Mouse (Mus musculus) CH12.LX (cell line): ENCODE measurements around the gene Man1a2. TPM values are rescaled to one million over a fixed set of nuclear protein-coding genes. Genes with fewer than 3 reads are reported as not detected.

ENCODE experiments used
- DNase-seq: peaks from one replicate; pipeline ENCODE4 v3.0.0-alpha.2; 2013; ENCODE audit errors: extremely low read depth
- H3K27ac ChIP-seq: 2 replicates; pipeline ENCODE4 v1.5.1; 2012; ENCODE audit warnings: low read depth, mild to moderate bottlenecking, control low read depth, moderate library complexity; ENCODE audit not compliant: insufficient read depth
- H3K27me3 ChIP-seq: replicated peaks from 2 replicates; pipeline ENCODE3; 2012; ENCODE audit warnings: inconsistent platforms
- H3K36me3 ChIP-seq, 2 experiments: replicated peaks in 1 of 2; 2 replicates each; pipeline versions ENCODE3 to v1.6.1; 2012; ENCODE audit warnings: inconsistent platforms in 1 of 2, low read length in 1 of 2, mild to moderate bottlenecking in 1 of 2, mixed read lengths in 1 of 2, moderate library complexity in 1 of 2; ENCODE audit not compliant: control insufficient read depth in 1 of 2, insufficient read depth in 1 of 2
- H3K4me1 ChIP-seq, 2 experiments: 2 replicates each; pipeline ENCODE4 v1.6.1; 2012; ENCODE audit warnings: inconsistent platforms in 1 of 2, moderate library complexity in 1 of 2; ENCODE audit not compliant: insufficient read depth in 2 of 2, control insufficient read depth in 1 of 2
- H3K4me2 ChIP-seq: 2 replicates; pipeline ENCODE4 v1.6.1; 2012; ENCODE audit warnings: low read depth, mild to moderate bottlenecking, control low read depth; ENCODE audit not compliant: poor library complexity, insufficient read depth, severe bottlenecking
- H3K4me3 ChIP-seq, 3 experiments: fragments of 150-350 bp in 1 of 3; sonication (generic) in 1 of 3; replicated peaks in 1 of 3; 2 replicates each; pipeline versions ENCODE3 to v1.5.1; 2011 to 2012; ENCODE audit warnings: low read depth in 2 of 3, low read length in 2 of 3, mild to moderate bottlenecking in 2 of 3, moderate library complexity in 2 of 3, control low read depth in 1 of 3, improper control_type of control experiment in 1 of 3, inconsistent platforms in 1 of 3, mixed read lengths in 1 of 3; ENCODE audit not compliant: poor library complexity in 1 of 3
- H3K79me2 ChIP-seq: replicated peaks from 2 replicates; pipeline ENCODE4 v1.6.1; 2012; ENCODE audit warnings: mild to moderate bottlenecking, moderate library complexity; ENCODE audit not compliant: control insufficient read depth, poor library complexity, insufficient read depth, severe bottlenecking; ENCODE audit errors: extremely low read depth
- H3K9ac ChIP-seq: 2 replicates; pipeline ENCODE4 v1.6.1; 2012; ENCODE audit warnings: low read depth, mild to moderate bottlenecking, control low read depth, moderate library complexity; ENCODE audit not compliant: insufficient read depth
- H3K9me3 ChIP-seq: replicated peaks from 2 replicates; pipeline ENCODE3; 2012; ENCODE audit warnings: low read length, inconsistent platforms, mixed read lengths
- BHLHE40 ChIP-seq: IDR thresholded peaks from 2 replicates; pipeline ENCODE4 v1.6.1; 2011; ENCODE audit warnings: mild to moderate bottlenecking, low read depth, low read length, improper control_type of control experiment
- CHD1 ChIP-seq: IDR thresholded peaks from 2 replicates; pipeline ENCODE4 v1.6.1; 2012; ENCODE audit warnings: low read depth, low read length, improper control_type of control experiment, inconsistent platforms
- CHD2 ChIP-seq: IDR thresholded peaks from 2 replicates; pipeline ENCODE4 v1.6.1; 2011; ENCODE audit warnings: low read length, improper control_type of control experiment
- E2F4 ChIP-seq: IDR thresholded peaks from 2 replicates; pipeline ENCODE4 v1.6.1; 2011; ENCODE audit warnings: low read depth, low read length, improper control_type of control experiment; ENCODE audit not compliant: insufficient replicate concordance
- ELF1 ChIP-seq: IDR thresholded peaks from 2 replicates; pipeline ENCODE4 v1.6.1; 2014; ENCODE audit warnings: low read depth, mild to moderate bottlenecking, inconsistent platforms, low read length, improper control_type of control experiment
- EP300 ChIP-seq: IDR thresholded peaks from 2 replicates; pipeline ENCODE4 v1.6.1; 2011; ENCODE audit warnings: low read length, improper control_type of control experiment
- ETS1 ChIP-seq: conservative IDR thresholded peaks from 2 replicates; pipeline ENCODE4 v1.6.1; 2012; ENCODE audit warnings: low read depth, mild to moderate bottlenecking, inconsistent platforms, low read length, improper control_type of control experiment, moderate library complexity
- GABPA ChIP-seq: IDR thresholded peaks from 2 replicates; pipeline ENCODE4 v1.6.1; 2012; ENCODE audit warnings: low read depth, low read length, improper control_type of control experiment, inconsistent platforms; ENCODE audit not compliant: insufficient replicate concordance
- HCFC1 ChIP-seq: IDR thresholded peaks from 2 replicates; pipeline ENCODE4 v1.6.1; 2012; ENCODE audit warnings: low read depth, mild to moderate bottlenecking, inconsistent platforms, low read length, improper control_type of control experiment
- IRF4 ChIP-seq: IDR thresholded peaks from 2 replicates; pipeline ENCODE4 v1.6.1; 2014; ENCODE audit warnings: low read depth, mild to moderate bottlenecking, inconsistent platforms, low read length, improper control_type of control experiment
- JUND ChIP-seq: conservative IDR thresholded peaks from 2 replicates; pipeline ENCODE4 v1.6.1; 2011; ENCODE audit warnings: low read depth, low read length, improper control_type of control experiment
- MAX ChIP-seq: IDR thresholded peaks from 2 replicates; pipeline ENCODE4 v1.6.1; 2011; ENCODE audit warnings: low read length, improper control_type of control experiment
- MAZ ChIP-seq: IDR thresholded peaks from 2 replicates; pipeline ENCODE4 v1.6.1; 2012; ENCODE audit warnings: low read depth, mild to moderate bottlenecking, inconsistent platforms, low read length, improper control_type of control experiment, moderate library complexity
- MXI1 ChIP-seq: IDR thresholded peaks from 2 replicates; pipeline ENCODE4 v1.6.1; 2011; ENCODE audit warnings: mild to moderate bottlenecking, low read depth, low read length, improper control_type of control experiment
- PAX5 ChIP-seq: IDR thresholded peaks from 2 replicates; pipeline ENCODE4 v1.6.1; 2012; ENCODE audit warnings: low read length, inconsistent platforms, mixed read lengths
- POLR2A ChIP-seq: IDR thresholded peaks from 2 replicates; pipeline ENCODE4 v1.6.1; 2011; ENCODE audit warnings: low read depth, mild to moderate bottlenecking, improper control_type of control experiment, low read length
- POLR2AphosphoS2 ChIP-seq: IDR thresholded peaks from 2 replicates; pipeline ENCODE4 v1.6.1; 2011; ENCODE audit warnings: low read depth, low read length, improper control_type of control experiment
- RCOR1 ChIP-seq: conservative IDR thresholded peaks from 2 replicates; pipeline ENCODE4 v1.6.1; 2012; ENCODE audit warnings: low read depth, mild to moderate bottlenecking, inconsistent platforms, low read length, improper control_type of control experiment
- TCF12 ChIP-seq: IDR thresholded peaks from 2 replicates; pipeline ENCODE4 v1.6.1; 2014; ENCODE audit warnings: low read depth, mild to moderate bottlenecking, inconsistent platforms, low read length, improper control_type of control experiment
- USF1 ChIP-seq: IDR thresholded peaks from 2 replicates; pipeline ENCODE4 v1.6.1; 2014; ENCODE audit warnings: low read depth, mild to moderate bottlenecking, inconsistent platforms, low read length, improper control_type of control experiment
- ZKSCAN1 ChIP-seq: IDR thresholded peaks from 2 replicates; pipeline ENCODE4 v1.6.1; 2012; ENCODE audit warnings: low read depth, inconsistent platforms, low read length, improper control_type of control experiment, borderline replicate concordance
- ZNF384 ChIP-seq: IDR thresholded peaks from 2 replicates; pipeline ENCODE4 v1.6.1; 2012; ENCODE audit warnings: low read depth, low read length, improper control_type of control experiment, inconsistent platforms
- dilution Hi-C: fragments of 300-500 bp; cut with MboI; formaldehyde crosslinking; loops from 2 replicates; pipeline ENCODE4 v1.14.3; 2020; ENCODE audit warnings: low sequenced_read_pairs; ENCODE audit not compliant: extremely low pct_unique_long_range_greater_than_20kb, extremely low pct_ligation_motif_present
- in situ Hi-C: fragments of 300-500 bp; cut with MboI; formaldehyde crosslinking; loops from 3 replicates; pipeline ENCODE4 v1.14.3; 2019; ENCODE audit warnings: low sequenced_read_pairs, low pct_ligation_motif_present, low pct_unique_long_range_greater_than_20kb, mixed read lengths
- polyA plus RNA-seq: library from polyadenylated mRNA; unstranded; fragments of >175 nt; gene quantifications from 2 replicates; pipeline ENCODE4 v1.2.1, GENCODE M21; 2012; ENCODE audit warnings: low read depth; ENCODE audit not compliant: insufficient read length
- total RNA-seq, 2 experiments: library from RNA; depleted of rRNA; stranded (reverse); fragments of 300-350 nt in 1 of 2; fragments of >200 nt in 1 of 2; gene quantifications; 2 replicates each; pipeline ENCODE4 v1.2.3; 2012 to 2014

Man1a2 gene
- total and polyA plus RNA-seq, 3 experiments, result 31.1 to 73.6 (median 53.5) TPM

DNA sequence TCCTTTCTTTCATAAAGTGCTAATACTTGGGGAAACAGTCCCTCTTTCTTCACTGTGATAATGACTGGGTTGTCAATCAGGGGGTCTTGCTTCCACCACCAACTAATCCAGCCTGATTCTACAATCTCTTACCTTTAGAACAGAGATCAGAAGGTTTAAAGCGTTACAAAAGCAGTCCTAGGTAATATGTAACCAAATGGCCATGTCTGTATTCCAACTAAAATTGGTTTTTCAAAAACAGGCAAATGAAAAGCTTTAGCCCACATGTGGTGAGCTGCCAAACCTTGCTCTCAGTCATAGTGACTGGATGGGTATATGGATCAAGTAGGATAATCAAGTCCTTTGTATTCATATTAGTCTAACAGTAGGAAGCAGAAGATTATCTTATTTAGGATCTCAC lies 32.0 kb downstream of the Man1a2 start:
- peaks cover 6% of the 10 kb centered on the region for H3K79me2 ChIP-seq
- H3K4me3 ChIP-seq, result no peak overlapping the region
- H3K4me1 ChIP-seq, result peaks cover 0 to 2% of the 10 kb centered on the region in 2 experiments; a peak in 1 of 4 replicates
- in situ Hi-C loops (no loop called here), dilution Hi-C loops (no loop called here)
- H3K4me2 ChIP-seq, result no peak overlapping the region
- no peak for DNase-seq
- no peaks in the 10 kb centered on the region for H3K27me3 ChIP-seq
- no peak overlapping the region for H3K27ac ChIP-seq
- H3K9ac ChIP-seq, result no peak overlapping the region
- peaks cover 11 to 46% of the 10 kb centered on the region in 2 experiments for H3K36me3 ChIP-seq
- no peaks in the 10 kb centered on the region for H3K9me3 ChIP-seq
- TF ChIP-seq MAX (no peak), E2F4 (no peak), ZKSCAN1 (no peak), POLR2A (no peak), ZNF384 (no peak), ELF1 (no peak), CHD1 (no peak), JUND (no peak), RCOR1 (no peak), MAZ (no peak), IRF4 (no peak), HCFC1 (no peak), TCF12 (no peak), PAX5 (no peak), POLR2AphosphoS2 (no peak), ETS1 (no peak), CHD2 (no peak)

DNA sequence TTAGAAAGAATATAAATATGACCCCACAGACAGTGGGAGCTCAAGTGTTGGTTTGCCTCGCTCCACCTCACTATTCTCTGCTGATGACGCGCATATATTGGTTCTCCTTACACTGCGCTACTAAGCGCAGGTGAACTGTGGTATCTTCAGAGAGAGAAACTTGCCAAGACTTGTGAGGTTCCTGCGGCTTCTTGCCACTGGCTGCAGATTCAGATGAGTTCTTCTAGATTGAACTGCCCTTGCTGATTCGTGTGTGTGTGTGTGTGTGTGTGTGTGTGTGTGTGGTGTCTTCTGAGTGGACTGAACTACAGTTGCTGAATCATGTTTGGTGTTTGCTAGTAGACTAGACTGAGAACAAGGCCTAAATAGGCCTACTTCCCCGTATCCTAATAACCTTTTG lies 43.7 kb downstream of the Man1a2 start:
- H3K36me3 ChIP-seq, result peaks cover 13 to 56% of the 10 kb centered on the region in 2 experiments
- in situ Hi-C loops, result no loop called here
- no peak overlapping the region for H3K4me2 ChIP-seq
- TF ChIP-seq MAZ (no peak), GABPA (no peak), MXI1 (no peak), E2F4 (no peak), ETS1 (no peak), EP300 (no peak), BHLHE40 (no peak), USF1 (no peak)
- H3K4me3 ChIP-seq, result no peak overlapping the region
- dilution Hi-C loops, result no loop called here
- no peaks in the 10 kb centered on the region; a peak in 1 of 4 replicates for H3K4me1 ChIP-seq
- DNase-seq, result no peak
- H3K9me3 ChIP-seq, result no peaks in the 10 kb centered on the region
- H3K9ac ChIP-seq, result no peak overlapping the region
- no peaks in the 10 kb centered on the region for H3K79me2 ChIP-seq
- H3K27ac ChIP-seq, result no peak overlapping the region
- no peaks in the 10 kb centered on the region for H3K27me3 ChIP-seq
